Mouse (Mus musculus): Measurements from ENCODE around the gene Gm21996. TPM values are rescaled to one million over a fixed set of nuclear protein-coding genes. Genes with fewer than 3 reads are reported as not detected.
"Not testable (repeated sequence)": the region's sequence is repeated elsewhere in the genome, so short reads cannot be mapped to it uniquely, and the experiment has no call there.

Gm21996 gene
- not detected in 2 replicates for polyA plus RNA-seq (2015; fragmentation: Nextera tagmentation; extraction: Ambion mirVana)

DNA sequence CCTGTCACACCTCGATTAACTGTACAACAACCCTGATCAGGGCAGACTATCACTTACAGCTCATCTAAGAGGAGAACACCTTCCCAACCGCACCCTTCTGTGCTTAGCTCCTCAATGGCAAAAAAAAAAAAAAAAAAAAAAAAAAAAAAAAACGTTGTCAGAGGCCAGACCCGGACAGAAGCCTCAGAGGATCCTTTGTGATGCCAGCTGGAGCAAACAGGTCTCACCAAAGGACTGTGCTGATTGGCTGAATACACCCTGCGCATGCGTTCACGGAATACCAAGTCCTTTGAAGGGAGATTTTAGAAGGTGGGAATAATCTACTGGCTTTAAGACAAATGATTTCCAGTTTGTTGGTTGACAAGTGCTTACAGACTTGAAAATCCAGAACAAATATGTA is at the start of gene Gm21996:
TSS of gene Gm21996 (minus strand) at position 101 of the 400 bp plus-strand sequence.
- no CpG with 5 or more reads among the region's 7 CpGs for whole genome bisulfite sequencing
- H3K4me3 ChIP-seq = not testable (repeated sequence)

More for the DNA sequence above, at the start of gene Gm21996:
- not testable (repeated sequence) for H3K9me3 ChIP-seq; H3K4me2 ChIP-seq (replicated peaks); H3K4me1 ChIP-seq; H3K36me3 ChIP-seq; ATAC-seq (ENCODE audit: low FRiP score, low read depth); H3K27ac ChIP-seq; H3K27me3 ChIP-seq; H3K9ac ChIP-seq

Measured in limb, embryonic 13.5 days (tissue).